Mouse (Mus musculus) heart, embryonic 16.5 days (tissue): ENCODE data around the gene Slc25a11. TPM values are rescaled to one million over a fixed set of nuclear protein-coding genes. Genes with fewer than 3 reads are reported as not detected.

Experiments
- ATAC-seq: fragments of 200-750 bp; cut with Nextera tagmentation; replicated peaks from 2 replicates; pipeline ENCODE4 v1.8.0; 2017; ENCODE audit warnings: moderate number of reproducible peaks; ENCODE audit not compliant: insufficient read depth, low FRiP score; ENCODE audit errors: extremely low read depth
- H3K27ac ChIP-seq: fragments of 300-500 bp; sonication (generic); 2 replicates; pipeline ENCODE4 v1.5.1; 2014; ENCODE audit warnings: mild to moderate bottlenecking, low read length, control low read depth, moderate library complexity
- H3K27me3 ChIP-seq: fragments of 300-500 bp; sonication (generic); 2 replicates; pipeline ENCODE4 v1.6.1; 2014; ENCODE audit warnings: low read length, mixed read lengths; ENCODE audit not compliant: control insufficient read depth, insufficient read depth
- H3K36me3 ChIP-seq: fragments of 300-500 bp; sonication (generic); 2 replicates; pipeline ENCODE4 v1.6.1; 2014; ENCODE audit not compliant: control insufficient read depth, insufficient read depth
- H3K4me1 ChIP-seq: fragments of 300-500 bp; sonication (generic); 2 replicates; pipeline ENCODE4 v1.6.1; 2014; ENCODE audit warnings: low read length, mixed read lengths; ENCODE audit not compliant: control insufficient read depth, insufficient read depth
- H3K4me2 ChIP-seq: fragments of 300-500 bp; sonication (generic); 2 replicates; pipeline ENCODE4 v1.6.1; 2014; ENCODE audit warnings: low read depth, mild to moderate bottlenecking, control low read depth, low read length
- H3K4me3 ChIP-seq: fragments of 300-500 bp; sonication (generic); 2 replicates; pipeline ENCODE4 v1.5.1; 2014; ENCODE audit warnings: mild to moderate bottlenecking, control low read depth, low read length
- H3K9ac ChIP-seq: fragments of 300-500 bp; sonication (generic); 2 replicates; pipeline ENCODE4 v1.6.1; 2014; ENCODE audit warnings: low read length, control low read depth
- H3K9me3 ChIP-seq: fragments of 300-500 bp; sonication (generic); replicated peaks from 2 replicates; pipeline ENCODE4 v1.6.1; 2016; ENCODE audit warnings: low read length; ENCODE audit not compliant: control insufficient read depth
- WGBS: fragments of 180-500 bp; shearing (Covaris S2); extraction: QIAGEN DNeasy Blood & Tissue Kit; methylation state at CpG from one replicate; pipeline ENCODE4 v1.1.7; 2014; 5-methylcytosine and 5-hydroxymethylcytosine counted together
- polyA plus RNA-seq: library from polyadenylated mRNA; unstranded; fragments of >200 nt; fragmentation: Nextera tagmentation; extraction: Ambion mirVana; gene quantifications from 2 replicates; pipeline ENCODE4 v1.2.1, GENCODE M21; 2015

Gene Slc25a11
- polyA plus RNA-seq, 1 experiment from 2014 or later = 346 TPM

GRCm38 (mm10) chr11:70669582-70670345 lies 22.5 kb upstream of the Slc25a11 start:
- peaks cover 21% of the 10 kb centered on the region for H3K36me3 ChIP-seq
- WGBS = under 1% methylated on average over 31 of the region's 31 CpGs
- peak overlapping the region; percentile 88 for H3K4me2 ChIP-seq
- H3K9me3 ChIP-seq = no peaks in the 10 kb centered on the region
- H3K27me3 ChIP-seq = no peaks in the 10 kb centered on the region
- H3K4me3 ChIP-seq = peak overlapping the region; percentile 68
- peak overlapping the region; percentile 97 for H3K27ac ChIP-seq
- peak overlapping the region; percentile 86 for H3K9ac ChIP-seq
- peak; percentile 16 for ATAC-seq
- peaks cover 13% of the 10 kb centered on the region for H3K4me1 ChIP-seq

GRCm38 (mm10) chr11:70668771-70669505 lies 21.7 kb upstream of the Slc25a11 start, which contains the start of gene Spag7:
Gene Spag7, minus strand, starts transcription at chr11:70669416.
- peaks cover 24% of the 10 kb centered on the region for H3K36me3 ChIP-seq
- H3K27ac ChIP-seq = peak within 1 kb of the TSS; percentile 97
- peak within 1 kb of the TSS; percentile 91 for H3K4me2 ChIP-seq
- H3K27me3 ChIP-seq = no peaks in the 10 kb centered on the region
- peaks cover 13% of the 10 kb centered on the region for H3K4me1 ChIP-seq
- under 1% methylated on average over 44 of the region's 44 CpGs for WGBS
- peak within 1 kb of the TSS; percentile 68 for H3K4me3 ChIP-seq
- peak; percentile 95 for ATAC-seq
- no peaks in the 10 kb centered on the region for H3K9me3 ChIP-seq
- H3K9ac ChIP-seq = peak within 1 kb of the TSS; percentile 86

DNA sequence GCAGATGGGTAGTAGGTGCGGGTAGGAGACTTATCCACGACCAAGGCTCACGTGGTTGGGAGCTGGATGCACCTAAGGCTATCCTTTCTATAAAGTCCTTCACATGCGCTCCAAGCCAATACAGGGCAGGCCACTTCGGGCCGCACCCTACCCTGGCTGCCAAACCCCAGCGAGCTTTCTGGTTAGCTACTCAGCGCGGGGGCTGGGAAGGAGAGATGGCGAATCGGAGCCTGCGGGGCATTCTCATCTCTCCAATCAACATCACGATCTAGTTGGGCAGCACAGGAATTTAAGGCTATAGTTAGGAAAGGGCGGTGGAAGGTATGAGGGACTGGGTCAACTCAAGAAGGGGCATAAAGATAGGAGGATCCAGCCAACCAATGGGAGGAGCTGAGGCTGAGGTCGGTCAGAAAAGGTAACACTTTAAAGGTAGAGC lies 21.1 kb upstream of the Slc25a11 start:
- Histone ChIP-seq H3K4me1 (peaks cover 13% of the 10 kb centered on the region), H3K4me2 (peak overlapping the region; percentile 91), H3K9ac (peak overlapping the region; percentile 78), H3K36me3 (peaks cover 25% of the 10 kb centered on the region), H3K27ac (peak overlapping the region; percentile 89), H3K4me3 (peak overlapping the region; percentile 68), H3K27me3 (no peaks in the 10 kb centered on the region), H3K9me3 (no peaks in the 10 kb centered on the region)
- WGBS = 2% methylated on average over 15 of the region's 15 CpGs
- ATAC-seq = peak; percentile 18

DNA sequence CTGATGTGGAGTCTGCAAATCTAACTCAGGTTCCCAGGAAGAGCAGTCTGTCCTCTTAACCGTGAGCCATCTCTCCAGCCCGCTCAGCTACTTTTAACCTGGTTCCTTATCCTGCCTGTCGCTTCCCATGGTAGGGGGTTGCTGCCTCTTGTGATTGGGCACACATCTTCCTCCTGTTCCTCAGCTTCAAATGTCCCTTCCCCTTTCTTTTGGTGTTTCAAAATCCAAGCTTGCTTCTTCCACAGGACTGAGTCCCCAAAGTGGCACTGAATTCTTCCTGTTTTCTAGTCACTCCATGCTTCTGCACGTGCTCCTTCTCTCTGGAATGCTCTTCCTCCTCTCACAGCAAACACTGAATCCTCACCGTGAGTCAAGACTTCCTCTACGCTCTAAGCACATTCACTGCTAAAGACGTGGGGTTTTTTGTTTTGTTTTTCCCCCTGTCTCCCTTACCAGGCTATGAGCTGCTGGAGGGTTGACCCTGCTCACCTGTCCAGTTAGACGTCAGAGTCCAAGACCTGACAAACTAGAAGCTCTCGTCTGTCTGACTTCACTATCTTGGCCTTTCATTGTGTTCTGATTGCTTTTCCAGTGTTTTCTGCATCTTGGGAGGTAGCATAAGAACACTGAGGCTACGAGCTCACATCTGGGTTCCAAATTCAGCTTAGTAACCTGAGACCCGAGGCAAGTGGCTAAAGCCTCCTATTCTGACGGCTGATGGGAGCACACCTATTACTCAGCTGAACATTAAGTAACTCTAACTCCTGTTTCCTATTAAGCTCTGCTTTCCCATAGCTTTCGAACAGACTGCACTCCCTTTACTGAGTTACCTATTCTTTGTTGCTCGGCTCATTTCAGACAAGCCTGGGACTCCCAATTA lies 20.2 kb upstream of the Slc25a11 start:
- H3K4me3 ChIP-seq = peak overlapping the region; percentile 68
- H3K9ac ChIP-seq = peak overlapping the region; percentile 78
- peaks cover 18% of the 10 kb centered on the region for H3K4me1 ChIP-seq
- H3K27ac ChIP-seq = peak overlapping the region; percentile 89
- ATAC-seq = no peak
- 63% methylated on average over 14 of the region's 14 CpGs for WGBS
- peak overlapping the region; percentile 91 for H3K4me2 ChIP-seq
- no peaks in the 10 kb centered on the region for H3K9me3 ChIP-seq
- no peaks in the 10 kb centered on the region for H3K27me3 ChIP-seq
- peaks cover 32% of the 10 kb centered on the region for H3K36me3 ChIP-seq

DNA sequence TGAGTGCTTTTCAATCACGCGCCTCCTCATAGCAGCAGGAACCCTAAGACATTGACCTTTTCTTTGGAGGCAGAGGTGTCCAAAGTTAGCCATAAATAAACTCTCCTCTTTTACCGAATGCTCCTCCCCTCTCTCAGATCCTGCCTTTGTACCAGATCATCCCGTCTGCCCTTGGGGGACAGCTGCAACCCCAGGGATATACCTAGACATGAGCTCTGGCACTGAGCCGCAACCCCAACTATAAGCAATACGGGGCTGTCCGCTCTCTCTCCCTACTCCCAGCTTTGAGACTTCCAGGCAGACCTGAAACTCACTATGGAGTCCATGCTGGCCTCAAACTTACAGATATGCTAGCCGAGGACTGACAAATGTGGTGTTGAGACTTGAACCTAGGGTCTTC lies 19.4 kb upstream of the Slc25a11 start:
- no peak for ATAC-seq
- peaks cover 36% of the 10 kb centered on the region for H3K36me3 ChIP-seq

DNA sequence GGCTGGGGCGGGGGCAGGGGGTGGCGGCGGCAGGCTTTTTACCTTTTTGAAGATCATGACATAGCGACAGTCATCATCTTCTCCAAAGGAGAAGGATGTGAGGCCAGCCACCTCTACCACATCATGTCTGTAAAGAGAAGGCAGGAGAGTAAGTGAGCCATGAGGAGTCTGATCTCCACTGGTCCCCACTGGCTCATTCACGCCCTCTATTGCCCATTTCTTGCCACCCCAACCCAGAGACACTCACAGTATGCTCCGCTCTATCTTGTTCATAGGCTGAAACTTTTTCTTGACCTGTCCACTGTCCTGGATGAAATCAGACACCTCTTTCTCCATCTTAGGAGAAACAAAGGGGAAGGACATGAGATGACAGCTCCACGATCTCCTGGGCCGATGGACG lies 17.5 kb upstream of the Slc25a11 start:
- no peaks in the 10 kb centered on the region for H3K9me3 ChIP-seq
- no peak for ATAC-seq
- H3K27me3 ChIP-seq = no peaks in the 10 kb centered on the region
- H3K36me3 ChIP-seq = peaks cover 39% of the 10 kb centered on the region
- H3K4me1 ChIP-seq = peaks cover 18% of the 10 kb centered on the region
- WGBS = 91% methylated on average over 9 of the region's 9 CpGs
- no peak overlapping the region for H3K4me3 ChIP-seq
- H3K9ac ChIP-seq = no peak overlapping the region
- no peak overlapping the region for H3K4me2 ChIP-seq
- no peak overlapping the region for H3K27ac ChIP-seq

More for the DNA sequence above, 19.4 kb upstream of the Slc25a11 start:
- WGBS = 96% methylated on average over 8 of the region's 8 CpGs
- no peaks in the 10 kb centered on the region for H3K9me3 ChIP-seq
- H3K4me2 ChIP-seq = no peak overlapping the region
- H3K4me3 ChIP-seq = no peak overlapping the region
- H3K27me3 ChIP-seq = no peaks in the 10 kb centered on the region
- no peak overlapping the region for H3K9ac ChIP-seq
- H3K27ac ChIP-seq = no peak overlapping the region
- H3K4me1 ChIP-seq = peaks cover 18% of the 10 kb centered on the region

DNA sequence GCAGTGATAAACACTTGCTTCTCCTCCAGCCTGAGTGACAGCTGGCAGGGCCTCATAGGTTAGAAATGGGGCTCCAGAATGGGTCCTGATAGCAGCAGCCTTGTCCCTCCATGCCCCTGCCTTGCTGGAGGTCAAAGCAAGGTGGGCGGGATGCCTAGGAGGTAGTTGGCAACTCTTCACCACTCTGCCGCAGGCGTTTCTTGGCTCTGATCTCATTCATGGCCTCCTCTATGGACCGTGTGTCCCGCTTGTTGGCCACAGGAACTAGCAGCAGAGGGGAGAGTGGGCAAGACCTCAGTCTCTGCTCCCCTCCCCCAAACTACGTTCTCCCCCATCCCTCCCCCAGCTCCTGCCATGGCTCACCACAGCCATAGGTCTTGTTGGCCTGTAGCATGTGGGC lies 16.7 kb upstream of the Slc25a11 start:
- WGBS = 82% methylated on average over 6 of the region's 6 CpGs
- Histone ChIP-seq H3K9ac (no peak overlapping the region), H3K4me2 (no peak overlapping the region), H3K9me3 (no peaks in the 10 kb centered on the region), H3K4me3 (no peak overlapping the region), H3K27me3 (no peaks in the 10 kb centered on the region), H3K27ac (peak overlapping the region; percentile 30), H3K4me1 (peaks cover 24% of the 10 kb centered on the region), H3K36me3 (peaks cover 42% of the 10 kb centered on the region)
- no peak for ATAC-seq

- Histone ChIP-seq H3K4me1 (peaks cover 30% of the 10 kb centered on the region), H3K27ac (peak overlapping the region; percentile 33), H3K9ac (no peak overlapping the region), H3K36me3 (peaks cover 42% of the 10 kb centered on the region), H3K9me3 (no peaks in the 10 kb centered on the region), H3K27me3 (no peaks in the 10 kb centered on the region), H3K4me2 (no peak overlapping the region), H3K4me3 (no peak overlapping the region)
- ATAC-seq = no peak
- WGBS = 68% methylated on average over 8 of the region's 8 CpGs
Observed at GRCm38 (mm10) chr11:70663101-70663500, 15.8 kb upstream of the Slc25a11 start.
